Mouse (Mus musculus): ENCODE data around the gene Ucn3.

Gene Ucn3

GRCm38 (mm10) chr13:3945249-3945648 is at the start of gene Ucn3:
Gene Ucn3 (minus strand): TSS chr13:3945349.
- in situ Hi-C loops (cut with MboI; ENCODE audit: low pct_unique_long_range_greater_than_20kb in 1 of 2, low sequenced_read_pairs in 2 of 2, unreplicated experiment in 1 of 2) = no loop called here

DNA sequence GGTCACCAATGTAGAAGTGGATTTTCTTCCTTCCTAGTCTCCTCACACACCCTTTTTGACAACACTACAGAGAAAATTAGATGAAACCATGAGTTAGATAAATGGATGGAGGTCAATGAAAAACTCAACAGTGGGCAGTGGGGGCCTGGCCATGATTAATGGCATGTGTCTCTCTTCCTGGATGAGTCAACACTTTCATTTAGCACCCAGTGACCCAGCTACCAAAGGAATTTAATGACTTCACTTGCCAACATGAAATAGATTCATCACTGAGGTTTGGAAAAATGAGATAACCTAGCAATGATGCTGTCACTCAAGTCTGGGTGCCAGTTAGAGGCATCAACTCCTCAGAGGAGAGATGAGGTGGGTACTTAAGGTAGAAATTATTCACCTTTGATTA is 46.9 kb upstream of the Ucn3 start:
- in situ Hi-C loops (cut with MboI; ENCODE audit: low pct_unique_long_range_greater_than_20kb in 1 of 2, low sequenced_read_pairs in 2 of 2, unreplicated experiment in 1 of 2) = no loop called here

DNA sequence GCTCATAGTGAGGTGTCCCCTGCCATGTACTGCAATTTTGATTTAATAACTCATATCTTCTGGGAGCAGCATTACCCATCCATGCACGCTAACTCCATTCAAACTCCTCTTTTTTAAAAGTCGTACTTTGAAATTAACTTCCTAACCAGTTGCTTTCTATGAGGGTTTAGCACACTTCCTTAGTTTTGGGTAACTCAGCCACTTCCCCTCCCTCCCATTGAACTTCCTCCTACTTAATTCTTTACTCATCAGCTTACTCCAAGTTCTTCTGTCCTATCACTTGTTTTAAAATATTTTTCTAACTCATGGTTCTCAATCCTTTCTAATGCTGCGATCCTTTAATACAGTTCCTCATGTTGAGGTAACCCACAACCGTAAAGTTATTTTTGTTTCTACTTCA is 23.7 kb upstream of the Ucn3 start:
- in situ Hi-C loops (cut with MboI; ENCODE audit: low pct_unique_long_range_greater_than_20kb in 1 of 2, low sequenced_read_pairs in 2 of 2, unreplicated experiment in 1 of 2) = no loop called here

GRCm38 (mm10) chr13:3951198-3951914 is 6.2 kb upstream of the Ucn3 start:
- in situ Hi-C loops (cut with MboI; ENCODE audit: low pct_unique_long_range_greater_than_20kb in 1 of 2, low sequenced_read_pairs in 2 of 2, unreplicated experiment in 1 of 2) = no loop called here

GRCm38 (mm10) chr13:3949477-3949876 is 4.3 kb upstream of the Ucn3 start:
- in situ Hi-C loops (cut with MboI; ENCODE audit: low pct_unique_long_range_greater_than_20kb in 1 of 2, low sequenced_read_pairs in 2 of 2, unreplicated experiment in 1 of 2) = no loop called here

GRCm38 (mm10) chr13:3947267-3947666 is 2.1 kb upstream of the Ucn3 start:
- in situ Hi-C loops (cut with MboI; ENCODE audit: low pct_unique_long_range_greater_than_20kb in 1 of 2, low sequenced_read_pairs in 2 of 2, unreplicated experiment in 1 of 2) = no loop called here

DNA sequence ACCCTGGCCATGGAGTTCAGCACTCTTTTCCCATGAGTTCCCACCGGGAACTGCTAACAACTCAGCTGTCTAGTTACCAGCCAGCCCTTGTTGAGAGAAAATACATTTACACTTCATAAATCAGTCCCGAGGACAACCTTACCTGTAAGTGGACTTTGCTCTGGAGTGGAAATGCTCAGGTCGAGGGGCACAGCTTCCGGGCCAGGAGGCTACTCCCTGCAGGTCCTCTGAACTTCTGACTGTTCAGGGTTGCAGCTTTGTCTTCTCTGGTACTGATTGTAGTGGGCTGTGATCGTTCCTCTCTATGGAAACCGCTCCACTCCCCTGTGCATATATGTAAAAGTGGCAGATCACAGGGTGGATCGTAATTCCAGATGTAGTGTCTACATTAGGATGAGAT is 450 bp downstream of the Ucn3 start:
- in situ Hi-C loops (cut with MboI; ENCODE audit: low pct_unique_long_range_greater_than_20kb in 1 of 2, low sequenced_read_pairs in 2 of 2, unreplicated experiment in 1 of 2) = no loop called here

GRCm38 (mm10) chr13:3926046-3926445 is 19.1 kb downstream of the Ucn3 start:
- in situ Hi-C loops (cut with MboI; ENCODE audit: low pct_unique_long_range_greater_than_20kb in 1 of 2, low sequenced_read_pairs in 2 of 2, unreplicated experiment in 1 of 2) = no loop called here

GRCm38 (mm10) chr13:3925632-3926031 is 19.5 kb downstream of the Ucn3 start:
- in situ Hi-C loops (cut with MboI; ENCODE audit: low pct_unique_long_range_greater_than_20kb in 1 of 2, low sequenced_read_pairs in 2 of 2, unreplicated experiment in 1 of 2) = no loop called here

DNA sequence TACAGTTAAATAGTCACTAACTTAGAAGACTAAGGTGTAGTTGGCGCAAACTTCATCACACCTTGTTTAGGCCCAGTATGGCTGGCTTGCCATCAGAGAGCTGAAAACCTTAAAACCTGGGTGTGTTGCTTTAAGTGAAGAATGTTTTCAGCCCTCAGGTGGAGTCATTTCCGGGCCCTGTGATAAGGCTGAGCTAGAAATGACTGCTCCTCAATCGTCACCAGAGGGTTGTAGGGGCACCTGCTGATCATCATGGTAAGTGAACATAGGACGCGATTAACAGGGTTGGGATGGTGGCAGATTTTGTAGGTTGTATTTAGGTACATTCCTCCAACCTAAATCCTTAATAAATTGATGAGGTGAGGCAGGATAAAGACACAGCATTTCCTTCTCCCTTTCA is 20.7 kb downstream of the Ucn3 start:
- in situ Hi-C loops (cut with MboI; ENCODE audit: low pct_unique_long_range_greater_than_20kb in 1 of 2, low sequenced_read_pairs in 2 of 2, unreplicated experiment in 1 of 2) = no loop called here

GRCm38 (mm10) chr13:3917571-3918311 is 27.4 kb downstream of the Ucn3 start, which contains the start of the genes Net1 and Tubal3:
Gene Net1 (minus strand): TSS chr13:3918220.
Gene Tubal3 (plus strand): TSS chr13:3918274.
- in situ Hi-C loops (cut with MboI; ENCODE audit: low pct_unique_long_range_greater_than_20kb in 1 of 2, low sequenced_read_pairs in 2 of 2, unreplicated experiment in 1 of 2) = no loop called here

- in situ Hi-C loops (cut with MboI; ENCODE audit: low pct_unique_long_range_greater_than_20kb in 1 of 2, low sequenced_read_pairs in 2 of 2, unreplicated experiment in 1 of 2) = no loop called here
These were observed 31.6 kb downstream of the Ucn3 start for GRCm38 (mm10) chr13:3913504-3913903.

DNA sequence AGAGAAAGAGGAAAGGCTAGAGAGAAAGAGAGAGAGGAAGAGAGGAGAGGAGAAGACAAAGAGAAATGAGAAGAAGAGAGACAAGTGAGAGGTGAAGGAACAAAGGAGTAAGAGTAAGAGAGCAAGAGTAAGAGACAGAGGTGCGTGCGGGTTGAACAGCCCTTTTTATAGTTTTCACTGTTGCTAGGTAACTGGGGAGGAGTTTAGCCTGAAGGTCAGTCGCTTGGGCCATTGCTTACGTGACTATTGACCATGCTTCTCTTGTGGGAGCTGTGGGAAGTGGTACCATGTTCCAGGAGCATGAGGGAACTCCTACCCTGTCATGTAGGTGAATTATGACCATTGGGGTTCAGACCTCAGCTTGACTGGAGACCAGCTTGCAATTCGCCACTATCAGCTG is 34.8 kb downstream of the Ucn3 start:
- in situ Hi-C loops (cut with MboI; ENCODE audit: low pct_unique_long_range_greater_than_20kb in 1 of 2, low sequenced_read_pairs in 2 of 2, unreplicated experiment in 1 of 2) = no loop called here

GRCm38 (mm10) chr13:3908262-3908661 is 36.9 kb downstream of the Ucn3 start:
- in situ Hi-C loops (cut with MboI; ENCODE audit: low pct_unique_long_range_greater_than_20kb in 1 of 2, low sequenced_read_pairs in 2 of 2, unreplicated experiment in 1 of 2) = no loop called here

DNA sequence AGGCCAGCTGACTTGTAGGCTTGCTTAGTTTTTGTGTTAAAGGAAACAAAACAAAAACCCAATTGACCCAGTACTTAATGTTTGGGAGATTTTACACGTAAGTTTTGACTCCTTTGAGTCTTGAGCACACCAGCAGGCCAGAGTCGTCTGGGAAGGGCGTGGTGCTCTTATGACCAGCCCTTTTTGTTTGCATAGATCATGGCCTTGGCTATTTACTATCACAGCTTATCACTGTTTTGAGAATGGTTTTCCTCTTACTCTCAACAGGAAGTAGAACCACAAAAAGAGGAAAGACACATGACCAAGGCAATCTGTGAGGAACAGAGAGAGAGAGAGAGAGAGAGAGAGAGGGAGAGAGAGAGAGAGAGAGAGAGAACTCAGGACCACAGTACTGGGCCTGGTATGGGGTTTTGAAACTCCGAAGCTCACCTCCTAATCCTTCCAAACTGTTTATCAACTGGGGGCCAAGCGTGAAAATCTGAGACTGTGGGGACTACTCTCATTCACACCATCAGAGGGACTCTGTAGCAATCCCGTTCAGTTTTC is 37.9 kb downstream of the Ucn3 start:
- in situ Hi-C loops (cut with MboI; ENCODE audit: low pct_unique_long_range_greater_than_20kb in 1 of 2, low sequenced_read_pairs in 2 of 2, unreplicated experiment in 1 of 2) = no loop called here

- in situ Hi-C loops (cut with MboI; ENCODE audit: low pct_unique_long_range_greater_than_20kb in 1 of 2, low sequenced_read_pairs in 2 of 2, unreplicated experiment in 1 of 2) = loop anchor here (10.0 to 25.0 kb wide), 2 partner anchors 234 to 237 kb away; no protein-coding TSS in a partner anchor
These were observed 45.8 kb downstream of the Ucn3 start for GRCm38 (mm10) chr13:3899301-3899700.

GRCm38 (mm10) chr13:3898202-3898601 is 46.9 kb downstream of the Ucn3 start:
- in situ Hi-C loops (cut with MboI; ENCODE audit: low pct_unique_long_range_greater_than_20kb in 1 of 2, low sequenced_read_pairs in 2 of 2, unreplicated experiment in 1 of 2) = loop anchor here (10.0 to 25.0 kb wide), 2 partner anchors 233 to 236 kb away; no protein-coding TSS in a partner anchor

DNA sequence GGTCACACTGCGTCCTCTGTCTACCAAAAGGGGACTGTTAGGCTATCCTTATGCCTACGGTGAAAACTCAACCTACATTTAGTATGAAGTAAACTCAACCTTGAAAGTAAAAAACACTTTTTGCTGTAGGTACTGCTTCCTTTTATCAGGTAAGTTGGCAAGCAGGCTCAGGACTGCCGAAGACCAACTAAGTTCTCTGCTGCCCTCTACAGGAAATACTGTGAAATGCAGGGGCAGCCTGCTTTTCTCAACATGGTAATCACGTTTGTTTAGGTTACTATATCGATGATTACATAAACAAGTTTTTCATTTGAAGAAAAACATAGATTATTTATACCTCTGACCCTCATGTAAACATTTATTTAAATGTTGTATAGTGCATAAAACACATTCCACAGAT is 48.2 kb downstream of the Ucn3 start:
- in situ Hi-C loops (cut with MboI; ENCODE audit: low pct_unique_long_range_greater_than_20kb in 1 of 2, low sequenced_read_pairs in 2 of 2, unreplicated experiment in 1 of 2) = loop anchor here (10.0 to 25.0 kb wide), 2 partner anchors 232 to 235 kb away; no protein-coding TSS in a partner anchor

DNA sequence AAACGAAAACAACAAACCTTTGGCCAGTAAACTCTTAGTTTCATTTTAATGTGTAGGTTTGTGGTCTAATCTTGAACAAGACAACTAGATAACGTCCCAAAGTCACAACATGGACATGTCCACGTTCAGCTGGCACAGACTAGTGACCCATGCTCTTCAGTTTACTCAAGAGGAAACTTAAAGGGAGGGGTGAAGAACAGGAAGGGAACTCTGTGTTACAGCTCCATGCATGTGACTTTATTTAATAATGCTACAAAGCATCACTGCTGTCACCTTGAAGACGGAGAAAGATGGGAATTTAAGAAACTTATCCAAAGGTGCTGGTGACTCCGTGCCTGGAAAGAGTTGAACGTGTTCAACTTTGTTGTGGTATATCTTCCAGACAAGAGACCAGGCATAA is 49.1 kb downstream of the Ucn3 start:
- in situ Hi-C loops (cut with MboI; ENCODE audit: low pct_unique_long_range_greater_than_20kb in 1 of 2, low sequenced_read_pairs in 2 of 2, unreplicated experiment in 1 of 2) = loop anchor here (10.0 to 25.0 kb wide), 2 partner anchors 231 to 234 kb away; no protein-coding TSS in a partner anchor
